Mouse (Mus musculus) heart, embryonic 15.5 days (tissue): ENCODE data around the gene Tmem221. TPM values are rescaled to one million over a fixed set of nuclear protein-coding genes. Genes with fewer than 3 reads are reported as not detected.

Experiments used
- ATAC-seq: fragments of 200-750 bp; cut with Nextera tagmentation; replicated peaks from 2 replicates; pipeline ENCODE4 v1.8.0; 2017; ENCODE audit warnings: low read depth, moderate TSS enrichment; ENCODE audit not compliant: insufficient number of reproducible peaks, insufficient read depth, low FRiP score
- H3K27ac ChIP-seq: fragments of 300-500 bp; sonication (generic); 2 replicates; pipeline ENCODE4 v1.5.1; 2015; ENCODE audit warnings: mild to moderate bottlenecking, inconsistent platforms
- H3K27me3 ChIP-seq: fragments of 300-500 bp; sonication (generic); 2 replicates; pipeline ENCODE4 v1.6.1; 2015; ENCODE audit warnings: inconsistent platforms
- H3K36me3 ChIP-seq: fragments of 300-500 bp; sonication (generic); 2 replicates; pipeline ENCODE4 v1.6.1; 2015; ENCODE audit warnings: mild to moderate bottlenecking, inconsistent platforms
- H3K4me1 ChIP-seq: fragments of 300-500 bp; sonication (generic); replicated peaks from 2 replicates; pipeline ENCODE4 v1.6.1; 2015; ENCODE audit warnings: inconsistent platforms
- H3K4me2 ChIP-seq: fragments of 300-500 bp; sonication (generic); 2 replicates; pipeline ENCODE4 v1.6.1; 2015; ENCODE audit warnings: inconsistent platforms, mild to moderate bottlenecking, moderate library complexity
- H3K4me3 ChIP-seq: fragments of 300-500 bp; sonication (generic); 2 replicates; pipeline ENCODE4 v1.5.1; 2015; ENCODE audit warnings: mild to moderate bottlenecking, inconsistent platforms
- H3K9ac ChIP-seq: fragments of 300-500 bp; sonication (generic); 2 replicates; pipeline ENCODE4 v1.6.1; 2015; ENCODE audit warnings: mild to moderate bottlenecking, inconsistent platforms
- H3K9me3 ChIP-seq: fragments of 300-500 bp; sonication (generic); replicated peaks from 2 replicates; pipeline ENCODE4 v1.6.1; 2016; ENCODE audit warnings: inconsistent platforms
- WGBS: fragments of 180-500 bp; shearing (Covaris S2); methylation state at CpG from one replicate; pipeline ENCODE4 v1.1.7; 2015; ENCODE audit warnings: mixed read lengths; 5-methylcytosine and 5-hydroxymethylcytosine counted together
- polyA plus RNA-seq: library from polyadenylated mRNA; unstranded; fragments of >200 nt; fragmentation: Nextera tagmentation; extraction: Ambion mirVana; gene quantifications from 2 replicates; pipeline ENCODE4 v1.2.1, GENCODE M21; 2015

Tmem221 gene
- polyA plus RNA-seq, 1 experiment from 2014 or later: 0.42 TPM

DNA sequence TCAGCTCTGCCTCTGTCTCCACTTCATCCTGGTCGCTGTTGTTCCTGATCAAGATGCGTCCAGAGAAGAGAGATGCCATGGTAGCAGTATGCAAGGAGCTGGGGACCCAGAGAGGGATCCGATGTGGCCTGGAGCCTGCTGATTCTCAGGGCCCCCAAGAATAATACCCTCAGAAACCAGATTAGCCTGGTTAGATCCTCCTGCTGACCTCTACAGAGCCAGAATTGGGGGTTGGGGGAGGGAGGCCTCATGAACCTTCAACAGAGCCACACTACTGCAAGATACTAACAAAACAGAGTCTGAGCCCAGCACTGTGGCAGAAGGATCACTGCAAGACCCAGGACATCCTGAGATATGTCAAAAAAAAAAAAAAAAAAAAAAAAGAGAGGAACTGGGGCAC lies 7.8 kb upstream of the Tmem221 start, which contains the start of gene Nxnl1:
Gene Nxnl1 (minus strand): TSS at position 101 of the 400 bp plus-strand sequence.
- Histone ChIP-seq H3K4me2 (no peak within 1 kb of the TSS), H3K4me1 (peaks cover 38% of the 10 kb centered on the region), H3K9me3 (no peaks in the 10 kb centered on the region), H3K36me3 (no peaks in the 10 kb centered on the region), H3K4me3 (no peak within 1 kb of the TSS), H3K27me3 (peaks cover 17% of the 10 kb centered on the region), H3K9ac (no peak within 1 kb of the TSS), H3K27ac (no peak within 1 kb of the TSS)
- no peak for ATAC-seq
- 63% methylated on average over 3 of the region's 3 CpGs for WGBS

DNA sequence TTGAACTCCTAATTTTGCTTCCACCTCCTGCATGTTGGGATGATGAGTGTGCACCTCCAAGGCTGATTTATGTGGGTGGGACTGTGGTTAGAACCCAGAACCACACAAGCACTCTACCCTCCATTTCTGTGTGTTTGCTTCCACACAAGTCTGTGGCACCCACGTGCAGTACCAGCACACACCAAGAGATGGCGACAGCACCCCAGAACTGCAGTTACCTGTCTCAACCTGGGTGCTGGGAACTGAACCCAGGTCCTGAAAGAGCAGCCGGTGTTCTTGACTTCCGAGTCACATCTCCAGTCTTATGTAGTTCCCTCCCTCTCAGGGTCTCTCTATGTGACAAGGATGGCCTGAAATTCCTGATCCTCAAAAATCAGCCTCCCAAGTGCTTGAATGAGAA lies 5.3 kb upstream of the Tmem221 start:
- no peaks in the 10 kb centered on the region for H3K36me3 ChIP-seq
- 84% methylated on average over 4 of the region's 4 CpGs for WGBS
- H3K4me3 ChIP-seq: no peak overlapping the region
- peaks cover 19% of the 10 kb centered on the region for H3K4me1 ChIP-seq
- no peaks in the 10 kb centered on the region for H3K9me3 ChIP-seq
- no peak overlapping the region for H3K9ac ChIP-seq
- H3K27ac ChIP-seq: no peak overlapping the region
- no peak for ATAC-seq
- H3K4me2 ChIP-seq: no peak overlapping the region
- H3K27me3 ChIP-seq: peaks cover 37% of the 10 kb centered on the region

DNA sequence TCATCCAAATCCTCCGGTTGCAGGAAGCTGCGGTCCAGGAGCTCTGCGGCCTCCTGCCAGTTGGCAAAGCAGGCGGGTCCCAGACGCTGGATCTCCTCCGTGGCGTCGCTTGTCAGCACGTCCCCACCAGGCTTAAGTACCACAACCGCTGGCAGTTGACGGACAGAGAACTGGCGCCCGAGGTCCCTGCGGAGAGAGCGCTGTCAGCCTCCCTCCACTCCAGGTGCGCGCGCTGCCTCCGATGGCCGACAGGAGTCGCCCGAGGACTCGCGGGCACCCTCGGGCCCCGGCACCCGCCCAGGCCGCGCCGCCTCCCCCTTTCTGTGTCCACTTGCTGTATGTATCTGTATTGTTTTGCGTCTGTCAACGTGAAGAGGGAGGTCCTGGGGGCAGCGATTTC lies 4.1 kb upstream of the Tmem221 start:
- ATAC-seq: no peak; the same call in 1 of the 2 replicates
- Histone ChIP-seq H3K36me3 (no peaks in the 10 kb centered on the region), H3K4me1 (peaks cover 20% of the 10 kb centered on the region), H3K9me3 (no peaks in the 10 kb centered on the region), H3K27ac (no peak overlapping the region), H3K4me3 (peak overlapping the region; percentile 26), H3K4me2 (peak overlapping the region; percentile 53), H3K9ac (no peak overlapping the region), H3K27me3 (peaks cover 50% of the 10 kb centered on the region)
- under 1% methylated on average over 33 of the region's 33 CpGs for WGBS

DNA sequence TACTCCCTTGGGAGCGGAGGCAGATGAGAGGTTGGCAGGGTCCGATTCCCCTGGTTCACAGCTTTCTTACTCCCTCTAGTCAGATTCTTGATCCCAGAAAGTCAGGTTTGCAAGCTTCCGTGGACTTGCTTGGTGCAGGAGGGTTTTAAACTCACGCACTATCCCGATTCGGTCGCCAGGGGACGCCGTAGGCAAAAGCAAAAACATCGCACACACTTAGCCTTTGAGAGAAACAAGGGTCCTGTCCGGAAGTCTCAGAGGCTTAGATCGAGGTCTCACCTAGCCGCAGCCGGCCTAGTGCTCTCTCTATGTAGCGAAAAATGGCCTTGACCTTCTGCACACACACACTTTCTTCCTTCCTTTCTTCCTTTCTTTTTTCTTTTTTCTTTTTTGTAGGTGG lies 2.7 kb upstream of the Tmem221 start:
- Histone ChIP-seq H3K4me1 (peaks cover 20% of the 10 kb centered on the region), H3K27me3 (peaks cover 63% of the 10 kb centered on the region), H3K36me3 (no peaks in the 10 kb centered on the region), H3K4me3 (no peak overlapping the region), H3K27ac (no peak overlapping the region), H3K9ac (no peak overlapping the region), H3K9me3 (no peaks in the 10 kb centered on the region), H3K4me2 (no peak overlapping the region)
- 2% methylated on average over 15 of the region's 15 CpGs for WGBS
- ATAC-seq: no peak

DNA sequence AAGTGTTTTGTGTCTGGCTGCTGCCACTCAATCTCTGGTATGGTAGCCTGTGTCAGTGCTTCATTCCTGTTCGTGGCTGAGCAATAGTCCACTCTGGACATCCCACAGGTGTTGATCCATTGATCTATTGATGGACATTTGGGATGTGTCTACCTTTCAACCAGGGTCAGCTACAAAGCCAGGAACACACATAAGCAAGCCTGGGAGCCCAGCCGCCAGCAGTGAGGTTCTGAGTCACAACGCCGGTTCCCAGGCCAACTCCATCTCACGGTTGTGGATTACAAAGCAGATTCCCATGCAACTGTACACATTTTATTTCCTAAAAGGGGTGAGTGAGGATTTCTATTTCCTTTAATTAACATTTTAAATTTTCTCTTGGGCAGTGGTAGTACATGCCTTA lies 2.1 kb upstream of the Tmem221 start:
- H3K27me3 ChIP-seq: peaks cover 68% of the 10 kb centered on the region
- H3K9ac ChIP-seq: no peak overlapping the region
- H3K4me3 ChIP-seq: no peak overlapping the region
- no peak overlapping the region for H3K27ac ChIP-seq
- no peak overlapping the region for H3K4me2 ChIP-seq
- peaks cover 20% of the 10 kb centered on the region for H3K4me1 ChIP-seq
- no peak for ATAC-seq
- H3K36me3 ChIP-seq: no peaks in the 10 kb centered on the region
- WGBS: 83% methylated on average over 5 of the region's 5 CpGs
- H3K9me3 ChIP-seq: no peaks in the 10 kb centered on the region

DNA sequence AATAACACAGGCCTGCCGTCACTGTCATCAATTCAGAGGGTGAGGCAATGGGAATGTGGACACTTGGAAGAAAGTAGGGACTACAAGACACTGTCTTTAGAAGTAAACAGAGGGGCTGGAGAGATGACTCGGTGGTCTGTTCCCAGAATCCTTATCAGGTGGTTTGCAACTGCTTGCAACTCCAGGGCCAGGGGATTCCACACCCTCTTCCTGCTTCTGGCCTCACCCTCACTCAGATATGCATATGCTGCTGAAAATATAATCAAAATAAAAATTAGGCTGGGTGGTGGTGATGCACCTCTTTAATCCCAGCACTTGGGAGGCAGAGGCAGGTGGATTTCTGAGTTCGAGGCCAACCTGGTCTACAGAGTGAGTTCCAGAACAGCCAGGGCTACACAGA lies 1.4 kb upstream of the Tmem221 start:
- peaks cover 73% of the 10 kb centered on the region for H3K27me3 ChIP-seq
- H3K9ac ChIP-seq: no peak overlapping the region
- no peaks in the 10 kb centered on the region for H3K36me3 ChIP-seq
- no peak overlapping the region for H3K27ac ChIP-seq
- 67% methylated on average over 3 of the region's 3 CpGs for WGBS
- no peak overlapping the region for H3K4me3 ChIP-seq
- peaks cover 20% of the 10 kb centered on the region for H3K4me1 ChIP-seq
- H3K4me2 ChIP-seq: no peak overlapping the region
- ATAC-seq: no peak
- H3K9me3 ChIP-seq: no peaks in the 10 kb centered on the region

DNA sequence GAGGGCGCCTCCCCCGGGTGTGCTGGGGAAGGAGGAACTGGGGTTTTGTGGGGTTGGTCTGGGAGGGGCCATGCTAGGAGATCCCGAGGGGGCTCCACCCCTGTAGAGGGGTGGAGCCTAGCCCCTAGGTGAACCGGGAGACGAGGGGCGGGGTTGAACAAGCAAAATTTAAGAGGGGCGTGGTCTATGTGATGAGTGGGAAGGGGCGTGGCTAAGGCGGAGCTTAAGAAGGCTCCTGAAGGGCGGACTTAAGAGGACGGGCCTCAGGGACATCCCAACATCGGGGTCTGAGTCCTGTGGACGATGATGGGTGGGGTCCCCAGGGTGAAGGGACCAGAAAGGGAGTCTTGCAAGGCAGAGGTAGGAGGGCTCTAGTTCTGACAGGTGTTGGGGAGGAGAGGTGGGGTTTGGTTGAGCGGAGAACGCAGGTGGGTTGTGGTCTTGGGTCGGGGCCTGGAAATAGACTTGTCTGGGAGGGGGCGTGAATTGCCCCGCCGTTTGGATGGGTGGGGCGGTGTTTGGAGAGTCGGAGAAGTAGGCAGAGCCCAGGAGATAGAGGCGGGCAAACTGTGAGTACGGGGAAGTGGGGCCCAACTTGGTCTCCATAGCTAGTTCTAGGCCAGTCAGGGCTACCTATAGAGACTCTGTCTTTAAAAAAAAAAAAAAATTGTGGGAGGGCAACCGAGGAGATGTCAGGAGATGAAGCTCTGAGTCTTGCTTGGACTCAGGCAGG lies 453 bp upstream of the Tmem221 start:
- 2% methylated on average over 24 of the region's 24 CpGs for WGBS
- H3K27ac ChIP-seq: no peak overlapping the region
- ATAC-seq: peak; percentile 23; the same call in 1 of the 2 replicates
- 0 out of 2 replicates have a peak overlapping the region, but pooled peaks have one; percentile 21 for H3K9ac ChIP-seq
- peak overlapping the region; percentile 66 for H3K4me2 ChIP-seq
- H3K9me3 ChIP-seq: no peaks in the 10 kb centered on the region
- peaks cover 73% of the 10 kb centered on the region for H3K27me3 ChIP-seq
- H3K4me3 ChIP-seq: peak overlapping the region; percentile 48
- no peaks in the 10 kb centered on the region for H3K36me3 ChIP-seq
- H3K4me1 ChIP-seq: peaks cover 20% of the 10 kb centered on the region

DNA sequence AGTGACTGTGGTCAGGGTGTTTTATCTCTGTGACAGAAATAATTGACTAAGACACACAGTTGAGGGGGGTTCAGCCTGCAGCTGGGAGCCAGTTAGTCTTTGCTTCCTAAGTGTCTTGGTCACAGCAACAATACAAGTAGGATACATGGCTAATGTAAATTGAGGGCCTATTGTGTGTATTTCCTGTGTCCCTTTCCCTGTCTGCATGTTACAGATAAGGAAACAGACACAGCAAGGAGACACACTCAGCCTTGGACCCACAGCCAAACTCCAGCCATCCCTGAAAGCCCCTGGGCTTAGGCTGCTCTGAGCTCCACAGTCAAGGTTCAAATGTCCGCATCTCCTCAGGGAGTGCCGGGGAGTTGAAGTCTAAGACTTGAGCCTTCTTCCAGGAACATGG lies 4.0 kb downstream of the Tmem221 start:
- H3K36me3 ChIP-seq: no peaks in the 10 kb centered on the region
- 0 out of 2 replicates have a peak overlapping the region, but pooled peaks have one; percentile 34 for H3K27ac ChIP-seq
- no peak overlapping the region for H3K9ac ChIP-seq
- H3K9me3 ChIP-seq: no peaks in the 10 kb centered on the region
- WGBS: 78% methylated on average over 2 of the region's 2 CpGs
- H3K4me3 ChIP-seq: no peak overlapping the region
- H3K4me2 ChIP-seq: no peak overlapping the region
- peaks cover 42% of the 10 kb centered on the region for H3K27me3 ChIP-seq
- ATAC-seq: no peak; the same call in 1 of the 2 replicates
- H3K4me1 ChIP-seq: peaks cover 12% of the 10 kb centered on the region

DNA sequence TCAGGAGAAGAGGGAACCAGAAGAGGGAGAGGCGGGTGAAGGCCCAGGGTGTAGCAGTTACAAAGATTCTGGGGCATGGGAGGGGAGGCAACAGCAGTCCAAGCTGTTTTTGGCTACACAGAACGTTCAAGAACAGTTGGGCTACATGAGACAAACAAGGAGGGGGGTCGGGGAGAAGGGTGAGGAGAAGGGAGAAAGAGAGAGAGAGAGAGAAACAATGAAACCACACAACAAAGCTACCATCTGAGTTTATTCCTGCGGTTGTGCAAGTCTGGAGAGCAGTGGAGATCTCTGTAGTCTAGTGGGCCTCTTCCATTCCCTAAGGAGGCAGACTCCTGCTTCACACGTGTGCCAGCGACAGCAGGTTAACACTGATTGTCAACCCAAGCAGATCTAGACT lies 4.7 kb downstream of the Tmem221 start:
- Histone ChIP-seq H3K27me3 (peaks cover 36% of the 10 kb centered on the region), H3K9me3 (no peaks in the 10 kb centered on the region), H3K9ac (no peak overlapping the region), H3K4me1 (peaks cover 9% of the 10 kb centered on the region), H3K4me3 (no peak overlapping the region), H3K4me2 (no peak overlapping the region), H3K36me3 (no peaks in the 10 kb centered on the region), H3K27ac (0 out of 2 replicates have a peak overlapping the region, but pooled peaks have one; percentile 34)
- 69% methylated on average over 6 of the region's 6 CpGs for WGBS
- ATAC-seq: no peak

DNA sequence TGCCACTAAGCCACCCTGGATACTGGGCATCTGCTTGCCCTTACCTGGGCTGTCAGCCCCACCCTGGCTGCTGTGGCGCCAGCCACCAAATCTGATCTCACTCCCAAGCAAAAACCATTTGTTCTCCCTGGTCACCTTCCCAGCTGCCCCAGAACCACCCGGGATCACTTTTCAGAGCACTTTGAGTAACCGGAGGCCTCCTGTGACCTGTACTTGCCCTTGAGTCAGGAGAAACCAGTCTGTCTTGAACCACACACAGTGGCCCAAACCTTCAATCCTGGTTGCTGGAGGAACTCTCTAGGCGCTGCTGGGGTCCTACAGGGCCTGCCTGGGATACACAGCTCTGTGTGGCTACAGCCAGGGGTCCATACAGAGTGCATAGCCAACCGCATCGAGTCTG lies 5.9 kb downstream of the Tmem221 start:
- Histone ChIP-seq H3K9ac (no peak overlapping the region), H3K27me3 (peaks cover 23% of the 10 kb centered on the region), H3K4me2 (no peak overlapping the region), H3K4me1 (no peaks in the 10 kb centered on the region), H3K9me3 (no peaks in the 10 kb centered on the region), H3K4me3 (no peak overlapping the region), H3K27ac (no peak overlapping the region), H3K36me3 (peaks cover 11% of the 10 kb centered on the region; the same call in 1 of the 2 replicates)
- 54% methylated on average over 6 of the region's 6 CpGs for WGBS
- ATAC-seq: no peak

DNA sequence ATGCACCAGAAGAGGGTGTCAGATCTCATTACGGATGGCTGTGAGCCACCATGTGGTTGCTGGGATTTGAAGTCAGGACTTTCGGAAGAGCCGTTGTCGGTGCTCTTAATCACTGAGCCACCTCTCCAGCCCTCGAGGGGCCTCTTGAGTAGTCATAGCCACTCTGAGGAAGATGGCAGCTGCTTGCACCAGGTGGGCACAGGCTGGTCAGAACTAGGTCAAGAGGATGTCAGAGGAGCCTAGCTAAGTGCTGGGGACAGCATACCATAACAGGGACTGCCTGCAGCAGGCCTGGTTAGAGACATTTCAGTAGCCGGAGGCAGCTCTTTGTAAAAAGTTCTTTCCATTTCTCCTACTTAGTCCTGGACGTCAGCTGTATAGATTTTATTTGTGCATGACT lies 7.9 kb downstream of the Tmem221 start:
- Histone ChIP-seq H3K9me3 (no peaks in the 10 kb centered on the region), H3K36me3 (peaks cover 23% of the 10 kb centered on the region; the same call in 1 of the 2 replicates), H3K27me3 (0 out of 2 replicates have a peak, but pooled peaks cover 5% of the 10 kb centered on the region), H3K4me1 (no peaks in the 10 kb centered on the region), H3K9ac (no peak overlapping the region), H3K27ac (no peak overlapping the region), H3K4me2 (no peak overlapping the region), H3K4me3 (no peak overlapping the region)
- no peak for ATAC-seq
- WGBS: 67% methylated on average over 7 of the region's 7 CpGs

DNA sequence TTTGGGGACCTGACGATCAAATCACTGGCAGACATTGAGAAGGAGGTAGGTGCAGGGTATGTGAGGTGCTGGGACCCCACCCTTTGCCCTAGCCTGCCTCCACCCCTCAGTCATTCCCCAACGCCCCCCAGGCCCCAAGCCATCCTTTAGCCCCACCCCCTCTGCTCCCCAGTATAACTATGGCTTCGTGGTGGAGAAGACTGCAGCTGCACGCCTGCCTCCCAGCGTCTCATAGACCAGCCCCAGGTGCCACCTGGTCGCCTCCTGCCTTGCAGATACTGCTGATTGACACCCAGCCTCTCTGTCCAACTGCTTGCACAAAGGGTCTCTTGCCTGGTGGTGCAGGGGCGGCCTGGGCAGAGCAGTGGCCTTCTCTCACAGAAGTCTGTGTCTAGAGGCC lies 11.1 kb downstream of the Tmem221 start:
- Histone ChIP-seq H3K27ac (no peak overlapping the region), H3K9me3 (no peaks in the 10 kb centered on the region), H3K36me3 (peaks cover 28% of the 10 kb centered on the region; the same call in 1 of the 2 replicates), H3K27me3 (no peaks in the 10 kb centered on the region), H3K4me2 (no peak overlapping the region), H3K4me3 (no peak overlapping the region), H3K9ac (no peak overlapping the region), H3K4me1 (peaks cover 11% of the 10 kb centered on the region)
- WGBS: 85% methylated on average over 7 of the region's 7 CpGs
- no peak for ATAC-seq
